Mouse (Mus musculus) E14TG2a.4 (cell line): Measurements from ENCODE around the gene Tnnt2.

Source experiments
- CTCF ChIP-seq: conservative IDR thresholded peaks from 2 replicates; pipeline ENCODE4 v1.5.1; 2014; ENCODE audit warnings: low read length
- NANOG ChIP-seq: IDR thresholded peaks from 2 replicates; pipeline ENCODE4 v1.6.1; 2014; ENCODE audit warnings: borderline replicate concordance, low read length, mixed read lengths
- POU5F1 ChIP-seq: IDR thresholded peaks from 2 replicates; pipeline ENCODE4 v1.6.1; 2014; ENCODE audit warnings: low read length, borderline replicate concordance

GRCm38 (mm10) chr1:135821780-135822179, 14.4 kb upstream of the Tnnt2 start:
- TF ChIP-seq CTCF: no peak
- no peak for TF ChIP-seq POU5F1
- no peak for TF ChIP-seq NANOG
